Mouse (Mus musculus): ENCODE data around the gene Clstn2. TPM values are rescaled to one million over a fixed set of nuclear protein-coding genes. Genes with fewer than 3 reads are reported as not detected.

The Clstn2 gene
- polyA plus RNA-seq, 1 experiment from 2014 or later: 0.82 TPM

DNA sequence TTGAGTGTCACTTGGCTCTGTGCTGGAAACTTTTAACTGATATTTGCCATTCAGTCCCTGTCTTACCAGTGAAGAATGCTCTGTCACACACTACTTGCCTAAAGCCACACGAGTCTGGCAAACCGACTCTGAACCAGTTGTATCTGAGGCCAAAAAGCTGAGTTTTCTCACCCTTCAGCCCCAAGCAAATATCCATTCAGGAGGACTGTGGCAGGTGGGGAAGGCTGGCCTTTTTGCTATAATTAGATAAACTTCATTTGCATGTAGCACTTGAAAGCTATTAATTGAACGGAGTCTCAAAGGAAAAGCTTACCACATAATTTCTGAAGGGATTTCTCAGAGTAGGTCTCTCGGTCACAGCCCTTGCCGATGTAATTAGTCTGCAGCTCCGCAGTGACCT, 491.6 kb downstream of the Clstn2 start:
- H3K4me3 ChIP-seq (ENCODE audit: low read depth, low read length): no peak overlapping the region
- DNase-seq (ENCODE audit: low spot score) (no peak), ATAC-seq (ENCODE audit: low FRiP score, low TSS enrichment) (no peak)
- no peaks in the 10 kb centered on the region for H3K4me1 ChIP-seq (replicated peaks; ENCODE audit: control insufficient read depth, insufficient read depth)
- TF ChIP-seq CTCF (IDR thresholded peaks at IDR 0.05; ENCODE audit: low read depth): no peak
- no peak for TF ChIP-seq EP300 (optimal IDR thresholded peaks at IDR 0.05)
- no peak overlapping the region for H3K4me2 ChIP-seq (replicated peaks; ENCODE audit: low read depth)
- H3K9me3 ChIP-seq (ENCODE audit: control insufficient read depth, low read length): no peaks in the 10 kb centered on the region
- H3K36me3 ChIP-seq (ENCODE audit: control insufficient read depth, insufficient read depth, low read length): no peaks in the 10 kb centered on the region
- WGBS: 78% methylated on average over 6 of the region's 6 CpGs
- no peak overlapping the region for H3K27ac ChIP-seq (replicated peaks)
- no peak overlapping the region for H3K9ac ChIP-seq (ENCODE audit: low read length)
- no peaks in the 10 kb centered on the region for H3K27me3 ChIP-seq (ENCODE audit: control insufficient read depth, insufficient read depth, low read length)

DNA sequence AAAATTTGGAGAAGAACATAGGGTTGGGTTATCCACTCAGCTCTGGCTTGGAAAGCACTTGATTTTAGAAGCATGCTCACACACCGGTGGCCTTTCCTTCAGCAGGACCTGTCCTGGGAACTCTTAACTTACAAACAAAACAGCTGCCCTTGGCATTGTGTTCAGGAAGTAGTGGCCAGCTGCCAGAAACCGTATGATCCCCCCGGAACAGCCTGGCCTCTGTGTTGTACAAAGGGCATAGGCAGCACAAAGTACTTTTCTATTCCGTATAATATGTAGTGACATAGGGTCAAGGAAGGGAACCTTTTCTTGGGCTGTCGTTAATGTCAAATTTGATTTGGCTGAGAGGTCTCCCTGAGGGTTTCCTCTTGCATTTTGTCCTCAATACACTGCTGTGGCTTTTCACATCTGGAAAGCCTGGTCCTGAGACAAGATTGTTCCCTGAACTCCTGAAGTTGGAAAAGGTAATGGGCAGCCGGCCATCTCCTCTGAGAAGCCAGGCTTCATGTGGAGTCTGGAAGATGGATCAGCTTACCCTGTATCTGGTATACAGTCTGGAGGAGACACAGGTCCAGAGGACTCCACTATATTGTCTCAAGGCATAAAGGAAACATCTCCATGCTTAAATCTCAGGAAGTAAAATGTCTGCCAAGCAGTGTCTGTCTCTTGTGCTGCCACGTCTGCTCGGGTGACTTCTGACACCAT, 494.8 kb downstream of the Clstn2 start:
- H3K27me3 ChIP-seq (ENCODE audit: control insufficient read depth, insufficient read depth, low read length): no peaks in the 10 kb centered on the region
- TF ChIP-seq EP300 (optimal IDR thresholded peaks at IDR 0.05) (no peak), CTCF (IDR thresholded peaks at IDR 0.05; ENCODE audit: low read depth) (no peak)
- ATAC-seq (ENCODE audit: low FRiP score, low TSS enrichment) (no peak), DNase-seq (ENCODE audit: low spot score) (no peak)
- no peak overlapping the region for H3K4me2 ChIP-seq (replicated peaks; ENCODE audit: low read depth)
- no peak overlapping the region for H3K9ac ChIP-seq (ENCODE audit: low read length)
- no peaks in the 10 kb centered on the region for H3K9me3 ChIP-seq (ENCODE audit: control insufficient read depth, low read length)
- no peak overlapping the region for H3K4me3 ChIP-seq (ENCODE audit: low read depth, low read length)
- no peaks in the 10 kb centered on the region for H3K4me1 ChIP-seq (replicated peaks; ENCODE audit: control insufficient read depth, insufficient read depth)
- no peak overlapping the region for H3K27ac ChIP-seq (replicated peaks)
- H3K36me3 ChIP-seq (ENCODE audit: control insufficient read depth, insufficient read depth, low read length): no peaks in the 10 kb centered on the region
- WGBS: 53% methylated on average over 8 of the region's 8 CpGs

DNA sequence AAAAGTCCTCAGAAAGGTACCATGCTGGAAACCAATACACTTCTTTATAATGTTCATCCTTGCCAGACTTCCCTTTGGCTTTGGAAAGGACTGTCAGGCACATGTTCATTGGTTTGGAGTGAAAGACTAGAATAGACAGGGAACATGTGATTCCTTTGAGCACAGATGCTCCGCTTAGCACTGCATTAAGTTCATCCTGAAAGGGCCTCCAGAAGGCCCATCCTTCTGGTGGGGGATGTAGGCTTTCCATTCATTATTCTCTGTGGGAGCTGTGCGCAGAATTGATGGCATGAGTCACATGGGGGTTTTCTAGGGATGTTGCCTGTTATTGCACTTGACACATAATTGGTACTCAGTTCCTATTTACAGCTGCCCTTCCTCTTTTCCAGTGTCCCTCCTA, 498.8 kb downstream of the Clstn2 start:
- Histone ChIP-seq H3K9ac (ENCODE audit: low read length) (no peak overlapping the region), H3K27ac (replicated peaks) (no peak overlapping the region), H3K4me1 (replicated peaks; ENCODE audit: control insufficient read depth, insufficient read depth) (no peaks in the 10 kb centered on the region), H3K36me3 (ENCODE audit: control insufficient read depth, insufficient read depth, low read length) (no peaks in the 10 kb centered on the region), H3K4me3 (ENCODE audit: low read depth, low read length) (no peak overlapping the region), H3K27me3 (ENCODE audit: control insufficient read depth, insufficient read depth, low read length) (no peaks in the 10 kb centered on the region), H3K4me2 (replicated peaks; ENCODE audit: low read depth) (no peak overlapping the region), H3K9me3 (ENCODE audit: control insufficient read depth, low read length) (no peaks in the 10 kb centered on the region)
- ATAC-seq (ENCODE audit: low FRiP score, low TSS enrichment): no peak
- WGBS: 98% methylated on average over 2 of the region's 2 CpGs
- DNase-seq (ENCODE audit: low spot score): no peak
- TF ChIP-seq EP300 (optimal IDR thresholded peaks at IDR 0.05): no peak
- no peak for TF ChIP-seq CTCF (IDR thresholded peaks at IDR 0.05; ENCODE audit: low read depth)

DNA sequence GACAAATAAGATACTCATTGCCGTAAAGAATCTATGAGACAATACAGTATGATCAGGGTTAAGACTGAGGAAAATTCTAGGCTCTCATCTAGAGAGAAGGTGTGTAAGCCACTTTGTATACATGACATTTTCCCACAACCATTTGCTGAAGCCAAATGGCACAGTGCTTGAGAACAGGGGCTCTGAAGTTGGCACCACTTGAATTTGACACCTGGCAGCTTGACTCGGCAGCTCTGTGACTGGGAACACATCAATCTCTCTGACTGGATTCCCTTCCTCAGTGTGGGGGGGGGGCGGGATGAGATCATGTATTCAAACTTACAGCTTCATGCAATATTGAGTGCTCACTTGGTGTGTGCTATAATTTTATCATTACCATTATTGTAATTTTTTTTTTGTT, 499.7 kb downstream of the Clstn2 start:
- Histone ChIP-seq H3K27me3 (ENCODE audit: control insufficient read depth, insufficient read depth, low read length) (no peaks in the 10 kb centered on the region), H3K4me3 (ENCODE audit: low read depth, low read length) (no peak overlapping the region), H3K9ac (ENCODE audit: low read length) (no peak overlapping the region), H3K27ac (replicated peaks) (no peak overlapping the region), H3K9me3 (ENCODE audit: control insufficient read depth, low read length) (no peaks in the 10 kb centered on the region), H3K4me2 (replicated peaks; ENCODE audit: low read depth) (no peak overlapping the region), H3K4me1 (replicated peaks; ENCODE audit: control insufficient read depth, insufficient read depth) (no peaks in the 10 kb centered on the region), H3K36me3 (ENCODE audit: control insufficient read depth, insufficient read depth, low read length) (no peaks in the 10 kb centered on the region)
- no peak for TF ChIP-seq CTCF (IDR thresholded peaks at IDR 0.05; ENCODE audit: low read depth)
- TF ChIP-seq EP300 (optimal IDR thresholded peaks at IDR 0.05): no peak
- 70% methylated on average over 3 of the region's 3 CpGs for WGBS
- ATAC-seq (ENCODE audit: low FRiP score, low TSS enrichment) (no peak), DNase-seq (ENCODE audit: low spot score) (no peak)

DNA sequence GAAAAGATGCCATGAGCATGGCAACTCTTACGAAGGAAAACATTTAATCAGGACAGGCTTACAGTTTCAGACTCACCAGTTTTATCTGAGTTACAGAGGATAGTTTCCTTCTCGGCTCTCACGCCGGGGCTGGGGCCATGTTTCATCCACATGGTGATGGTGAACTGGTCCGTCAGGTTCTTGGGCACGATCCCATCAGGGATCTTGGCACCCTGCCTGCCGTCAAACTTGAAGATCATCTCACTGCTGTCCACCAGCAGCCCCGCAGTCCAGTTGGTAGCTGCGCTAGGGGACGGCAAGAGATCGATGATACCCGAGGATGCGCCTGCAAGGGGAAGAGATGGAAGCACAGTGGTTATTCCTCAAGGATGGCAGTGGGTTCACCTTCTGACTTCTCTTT, 500.4 kb downstream of the Clstn2 start:
- DNase-seq (ENCODE audit: low spot score): no peak
- Histone ChIP-seq H3K4me2 (replicated peaks; ENCODE audit: low read depth) (no peak overlapping the region), H3K27me3 (ENCODE audit: control insufficient read depth, insufficient read depth, low read length) (no peaks in the 10 kb centered on the region), H3K4me3 (ENCODE audit: low read depth, low read length) (no peak overlapping the region), H3K9ac (ENCODE audit: low read length) (no peak overlapping the region), H3K36me3 (ENCODE audit: control insufficient read depth, insufficient read depth, low read length) (no peaks in the 10 kb centered on the region), H3K27ac (replicated peaks) (no peak overlapping the region), H3K4me1 (replicated peaks; ENCODE audit: control insufficient read depth, insufficient read depth) (no peaks in the 10 kb centered on the region), H3K9me3 (ENCODE audit: control insufficient read depth, low read length) (no peaks in the 10 kb centered on the region)
- TF ChIP-seq CTCF (IDR thresholded peaks at IDR 0.05; ENCODE audit: low read depth): no peak
- no peak for TF ChIP-seq EP300 (optimal IDR thresholded peaks at IDR 0.05)
- ATAC-seq (ENCODE audit: low FRiP score, low TSS enrichment): no peak
- 80% methylated on average over 13 of the region's 13 CpGs for WGBS

- no peaks in the 10 kb centered on the region for H3K9me3 ChIP-seq (ENCODE audit: control insufficient read depth, low read length)
Measured at GRCm38 (mm10) chr9:97527926-97528325, 505.1 kb downstream of the Clstn2 start.

More at GRCm38 (mm10) chr9:97527926-97528325, 505.1 kb downstream of the Clstn2 start:
- H3K4me2 ChIP-seq (replicated peaks; ENCODE audit: low read depth): no peak overlapping the region
- no peak overlapping the region for H3K9ac ChIP-seq (ENCODE audit: low read length)
- no peaks in the 10 kb centered on the region for H3K36me3 ChIP-seq (ENCODE audit: control insufficient read depth, insufficient read depth, low read length)
- H3K4me3 ChIP-seq (ENCODE audit: low read depth, low read length): no peak overlapping the region
- TF ChIP-seq CTCF (IDR thresholded peaks at IDR 0.05; ENCODE audit: low read depth): no peak
- TF ChIP-seq EP300 (optimal IDR thresholded peaks at IDR 0.05): no peak
- H3K4me1 ChIP-seq (replicated peaks; ENCODE audit: control insufficient read depth, insufficient read depth): no peaks in the 10 kb centered on the region
- no peaks in the 10 kb centered on the region for H3K27me3 ChIP-seq (ENCODE audit: control insufficient read depth, insufficient read depth, low read length)
- ATAC-seq (ENCODE audit: low FRiP score, low TSS enrichment): no peak
- no peak for DNase-seq (ENCODE audit: low spot score)
- no peak overlapping the region for H3K27ac ChIP-seq (replicated peaks)
- 74% methylated on average over 1 of the region's 1 CpGs for WGBS

Measured in stomach, postnatal 0 days (tissue).